Mouse (Mus musculus) T-helper 2 cell (primary cell): ENCODE measurements around the gene Zswim8.

Experiments
- in situ Hi-C: fragments of 300-600 bp; cut with MboI, MseI; formaldehyde crosslinking; loops from one replicate; pipeline ENCODE4 v1.15.1; 2025; ENCODE audit warnings: high pct_unique_total_duplicates

The Zswim8 gene

DNA sequence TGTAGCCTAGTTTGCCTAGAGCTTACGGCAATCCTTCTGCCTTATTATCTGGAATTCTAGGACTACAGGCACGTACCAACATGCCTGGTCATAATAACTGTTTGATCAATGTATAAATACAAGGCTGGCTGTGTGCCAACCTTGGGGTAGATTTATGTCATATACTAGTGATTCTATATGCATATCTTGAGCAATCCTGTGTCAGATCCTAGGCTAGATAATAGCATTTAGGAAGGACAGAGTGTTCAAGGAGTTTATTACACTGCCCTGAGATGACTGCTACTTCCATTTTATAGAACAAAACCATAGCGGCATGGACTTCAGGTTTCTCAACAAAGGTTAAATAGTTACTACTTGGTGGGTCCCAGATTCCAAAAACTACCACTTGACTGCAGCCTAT is 64.6 kb downstream of the Zswim8 start:
- in situ Hi-C loops = no loop called here

- in situ Hi-C loops = no loop called here
These were observed 65.5 kb downstream of the Zswim8 start for GRCm38 (mm10) chr14:20772808-20773207.
